ENCODE assay signal across 20 mouse cellular contexts in the genomic region with DNA sequence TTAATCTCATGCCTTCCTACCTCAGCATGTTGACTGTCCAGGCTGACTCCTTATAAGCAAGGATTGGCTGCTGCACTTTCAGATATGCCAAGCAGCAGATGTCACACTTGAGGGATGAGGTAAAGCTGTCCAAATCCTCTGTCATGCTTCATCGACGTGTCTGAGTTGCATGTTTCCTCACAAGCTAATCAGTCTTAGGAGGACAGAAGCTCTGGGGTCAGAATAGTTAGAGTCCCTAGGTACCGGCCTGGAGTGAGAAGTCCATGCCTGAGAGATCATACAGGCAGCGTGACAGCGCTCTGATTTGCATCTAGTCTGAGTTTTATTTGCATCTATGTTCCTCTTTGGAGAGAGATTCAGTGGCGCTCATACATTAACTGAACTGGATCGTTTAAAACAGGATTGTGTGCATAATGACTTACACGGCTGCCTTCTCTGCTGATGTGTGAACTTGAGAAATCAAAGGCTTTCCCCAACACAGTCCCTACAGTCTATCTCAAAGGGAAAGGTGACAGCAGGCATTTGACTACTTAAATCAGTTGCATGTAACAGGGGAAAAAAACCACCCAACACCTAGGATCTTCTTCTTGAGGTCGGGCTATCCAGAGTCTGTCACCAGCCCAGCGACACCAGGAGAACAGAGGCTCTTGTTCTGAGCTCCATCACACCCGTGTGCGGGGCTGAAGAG. TPM values are rescaled to one million over a fixed set of nuclear protein-coding genes. Genes with fewer than 3 reads are reported as not detected.
DNase-seq lines count a peak whose midpoint lies in the region; ATAC-seq lines count a peak whose summit lies in the region.
"Had no signal": no experiment of that assay in that cellular context is flagged by ENCODE, and none has a peak within 500 bp of the region (broad histone marks: within the 10 kb centered on the region; RNA-seq: fewer than 3 reads in every experiment).

No protein-coding gene starts in this region.

- no peaks in the 10 kb centered on the region for H3K27me3 ChIP-seq in hindbrain, embryonic 13.5 days
- no peaks in the 10 kb centered on the region for H3K27me3 ChIP-seq in hindbrain, embryonic 10.5 days (ENCODE audit: insufficient read depth, poor library complexity, severe bottlenecking)
- H3K27me3 ChIP-seq in neural tube, embryonic 13.5 days = no peaks in the 10 kb centered on the region
- H3K27me3 ChIP-seq in hindbrain, embryonic 16.5 days (replicated peaks; ENCODE audit: control insufficient read depth, insufficient read depth, low read length) = no peaks in the 10 kb centered on the region
- no peaks in the 10 kb centered on the region for H3K27me3 ChIP-seq in neural tube, embryonic 15.5 days (replicated peaks)
- H3K27me3 ChIP-seq: lung, embryonic 15.5 days; Patski had no signal

- no peak for DNase-seq in hindbrain, embryonic 10.5 days (ENCODE audit: low spot score)
- DNase-seq in neural tube, embryonic 10.5 days (ENCODE audit: extremely low spot score, low spot score) = no peak
- DNase-seq in adipocyte (ENCODE audit: low spot score) = no peak
- DNase-seq: adrenal gland, postnatal 10 days; cerebellum, adult 11 months; cerebellum, postnatal 14 days; gastrocnemius, postnatal 14 days; kidney, adult 9 months; layer of hippocampus, postnatal 36 days; lung, postnatal 4 days; spleen, adult 18-20 months; thymus, postnatal 36 days had no signal

- 0 out of 2 replicates have a peak overlapping the region, but pooled peaks have one; percentile 48 for H3K27ac ChIP-seq in hindbrain, embryonic 13.5 days
- no peak overlapping the region for H3K27ac ChIP-seq in hindbrain, embryonic 10.5 days
- H3K27ac ChIP-seq in neural tube, embryonic 13.5 days (replicated peaks) = 0 out of 2 replicates have a peak overlapping the region, but pooled peaks have one; percentile 13
- H3K27ac ChIP-seq in hindbrain, embryonic 16.5 days (ENCODE audit: low read depth, low read length) = no peak overlapping the region
- H3K27ac ChIP-seq in neural tube, embryonic 15.5 days (replicated peaks) = no peak overlapping the region
- H3K27ac ChIP-seq: layer of hippocampus, adult 2 months; liver, embryonic 14.5 days; lung, embryonic 15.5 days had no signal

- H3K36me3 ChIP-seq in hindbrain, embryonic 13.5 days = peaks cover 22% of the 10 kb centered on the region
- peaks cover 35% of the 10 kb centered on the region for H3K36me3 ChIP-seq in hindbrain, embryonic 10.5 days
- peaks cover 28% of the 10 kb centered on the region for H3K36me3 ChIP-seq in neural tube, embryonic 13.5 days
- peaks cover 11% of the 10 kb centered on the region for H3K36me3 ChIP-seq in hindbrain, embryonic 16.5 days (ENCODE audit: control insufficient read depth, insufficient read depth, low read length)
- peaks cover 3% of the 10 kb centered on the region; the same call in 1 of the 2 replicates for H3K36me3 ChIP-seq in neural tube, embryonic 15.5 days
- H3K36me3 ChIP-seq: lung, embryonic 15.5 days had no signal

- no peak overlapping the region for H3K9ac ChIP-seq in hindbrain, embryonic 13.5 days
- no peak overlapping the region for H3K9ac ChIP-seq in neural tube, embryonic 13.5 days
- no peak overlapping the region for H3K9ac ChIP-seq in hindbrain, embryonic 16.5 days (ENCODE audit: low read depth, low read length)
- no peak overlapping the region for H3K9ac ChIP-seq in neural tube, embryonic 15.5 days (replicated peaks)
- H3K9ac ChIP-seq: liver, embryonic 14.5 days; lung, embryonic 15.5 days had no signal

- H3K4me2 ChIP-seq in hindbrain, embryonic 13.5 days = no peak overlapping the region
- no peak overlapping the region for H3K4me2 ChIP-seq in neural tube, embryonic 13.5 days
- H3K4me2 ChIP-seq in hindbrain, embryonic 16.5 days (ENCODE audit: low read length) = no peak overlapping the region
- H3K4me2 ChIP-seq in neural tube, embryonic 15.5 days = no peak overlapping the region
- H3K4me2 ChIP-seq: lung, embryonic 15.5 days had no signal

- 65% methylated on average over 12 of the region's 12 CpGs for WGBS in hindbrain, embryonic 13.5 days
- WGBS in hindbrain, embryonic 10.5 days = 84% methylated on average over 12 of the region's 12 CpGs
- 74% methylated on average over 12 of the region's 12 CpGs for WGBS in neural tube, embryonic 13.5 days
- 69% methylated on average over 12 of the region's 12 CpGs for WGBS in hindbrain, embryonic 16.5 days
- WGBS in neural tube, embryonic 15.5 days = 66% methylated on average over 12 of the region's 12 CpGs

- H3K4me1 ChIP-seq in hindbrain, embryonic 13.5 days (replicated peaks) = peaks cover 33% of the 10 kb centered on the region
- H3K4me1 ChIP-seq in hindbrain, embryonic 10.5 days (replicated peaks) = no peaks in the 10 kb centered on the region
- H3K4me1 ChIP-seq in neural tube, embryonic 13.5 days (replicated peaks) = peaks cover 23% of the 10 kb centered on the region
- H3K4me1 ChIP-seq in hindbrain, embryonic 16.5 days (ENCODE audit: control insufficient read depth, insufficient read depth, low read depth, low read length) = no peaks in the 10 kb centered on the region
- 0 out of 2 replicates have a peak, but pooled peaks cover 8% of the 10 kb centered on the region for H3K4me1 ChIP-seq in neural tube, embryonic 15.5 days
- H3K4me1 ChIP-seq: lung, embryonic 15.5 days had no signal

- H3K9me3 ChIP-seq in hindbrain, embryonic 13.5 days = no peaks in the 10 kb centered on the region
- H3K9me3 ChIP-seq in hindbrain, embryonic 10.5 days = no peaks in the 10 kb centered on the region
- H3K9me3 ChIP-seq in neural tube, embryonic 13.5 days = no peaks in the 10 kb centered on the region
- no peaks in the 10 kb centered on the region for H3K9me3 ChIP-seq in hindbrain, embryonic 16.5 days (ENCODE audit: control insufficient read depth, low read length)
- H3K9me3 ChIP-seq in neural tube, embryonic 15.5 days (replicated peaks) = no peaks in the 10 kb centered on the region
- H3K9me3 ChIP-seq: lung, embryonic 15.5 days had no signal

- H3K4me3 ChIP-seq in hindbrain, embryonic 13.5 days = no peak overlapping the region
- no peak overlapping the region for H3K4me3 ChIP-seq in hindbrain, embryonic 10.5 days
- H3K4me3 ChIP-seq in neural tube, embryonic 13.5 days = no peak overlapping the region
- H3K4me3 ChIP-seq in hindbrain, embryonic 16.5 days (ENCODE audit: low read length) = no peak overlapping the region
- no peak overlapping the region for H3K4me3 ChIP-seq in neural tube, embryonic 15.5 days (replicated peaks)
- H3K4me3 ChIP-seq: layer of hippocampus, adult 2 months; lung, embryonic 15.5 days had no signal

- no peak for ATAC-seq in hindbrain, embryonic 13.5 days (ENCODE audit: low FRiP score)
- no peak; the same call in 1 of the 2 replicates for ATAC-seq in neural tube, embryonic 13.5 days (ENCODE audit: low read depth)
- ATAC-seq in hindbrain, embryonic 16.5 days = peak; percentile 59
- peak; percentile 24; the same call in 1 of the 2 replicates for ATAC-seq in neural tube, embryonic 15.5 days (ENCODE audit: low FRiP score)
- ATAC-seq: Patski had no signal

RNA-seq across cellular contexts. Expression of gene Kidins220, which starts 56.0 kb away (rescaled TPM):
- polyA plus RNA-seq in hindbrain, embryonic 13.5 days (2015; fragmentation: Nextera tagmentation; extraction: Ambion mirVana) = 121 and 126 TPM in 2 replicates
- polyA plus RNA-seq in hindbrain, embryonic 10.5 days (2016; fragmentation: Nextera tagmentation; extraction: Ambion mirVana) = 24.8 and 38.1 TPM in 2 replicates
- 108 and 113 TPM in 2 replicates for polyA plus RNA-seq in neural tube, embryonic 13.5 days (2015; fragmentation: Nextera tagmentation; extraction: Ambion mirVana)
- polyA plus RNA-seq in hindbrain, embryonic 16.5 days (2015; fragmentation: Nextera tagmentation; extraction: Ambion mirVana) = 114 and 142 TPM in 2 replicates
- 96.4 and 108 TPM in 2 replicates for polyA plus RNA-seq in neural tube, embryonic 15.5 days (2015; fragmentation: Nextera tagmentation; extraction: Ambion mirVana)

Comparison
In these comparisons a context has a peak if more than half of its experiments do, and no peak if none do; other contexts are left out.
1. ATAC-seq: peak in hindbrain, embryonic 16.5 days (single experiment) and neural tube, embryonic 15.5 days (single experiment); none in hindbrain, embryonic 13.5 days (single experiment) and neural tube, embryonic 13.5 days (single experiment).
2. H3K27ac ChIP-seq: peak in hindbrain, embryonic 13.5 days (single experiment) and neural tube, embryonic 13.5 days (single experiment); none in hindbrain, embryonic 10.5 days (single experiment), hindbrain, embryonic 16.5 days (single experiment) and neural tube, embryonic 15.5 days (single experiment).